Mouse (Mus musculus) liver, embryonic 16.5 days (tissue): ENCODE measurements around the gene Scyl3. TPM values are rescaled to one million over a fixed set of nuclear protein-coding genes. Genes with fewer than 3 reads are reported as not detected.

Experiments
- ATAC-seq: fragments of 200-750 bp; cut with Nextera tagmentation; 2 replicates; pipeline ENCODE4 v1.8.0; 2017; ENCODE audit warnings: low read depth, mild to moderate bottlenecking, moderate number of reproducible peaks, moderate library complexity
- H3K27ac ChIP-seq: fragments of 300-500 bp; sonication (generic); 2 replicates; pipeline ENCODE4 v1.5.1; 2014; ENCODE audit warnings: mild to moderate bottlenecking, low read length
- H3K27me3 ChIP-seq: fragments of 300-500 bp; sonication (generic); 2 replicates; pipeline ENCODE4 v1.6.1; 2014; ENCODE audit warnings: low read depth, low read length, mixed read lengths; ENCODE audit not compliant: control insufficient read depth, insufficient read depth
- H3K36me3 ChIP-seq: fragments of 300-500 bp; sonication (generic); 2 replicates; pipeline ENCODE4 v1.6.1; 2014; ENCODE audit warnings: mild to moderate bottlenecking; ENCODE audit not compliant: control insufficient read depth, insufficient read depth
- H3K4me1 ChIP-seq: fragments of 300-500 bp; sonication (generic); 2 replicates; pipeline ENCODE4 v1.6.1; 2014; ENCODE audit warnings: low read depth, low read length, mixed read lengths; ENCODE audit not compliant: control insufficient read depth
- H3K4me2 ChIP-seq: fragments of 300-500 bp; sonication (generic); 2 replicates; pipeline ENCODE4 v1.6.1; 2014; ENCODE audit warnings: low read depth, low read length, mixed read lengths
- H3K4me3 ChIP-seq: fragments of 300-500 bp; sonication (generic); 2 replicates; pipeline ENCODE4 v1.5.1; 2014; ENCODE audit warnings: low read depth, mild to moderate bottlenecking, low read length
- H3K9ac ChIP-seq: fragments of 300-500 bp; sonication (generic); 2 replicates; pipeline ENCODE4 v1.6.1; 2014; ENCODE audit warnings: low read depth, low read length
- H3K9me3 ChIP-seq: fragments of 300-500 bp; sonication (generic); replicated peaks from 2 replicates; pipeline ENCODE4 v1.6.1; 2016; ENCODE audit warnings: low read length; ENCODE audit not compliant: control insufficient read depth
- WGBS: fragments of 180-500 bp; shearing (Covaris S2); extraction: QIAGEN DNeasy Blood & Tissue Kit; methylation state at CpG from one replicate; pipeline ENCODE4 v1.1.7; 2014; ENCODE audit not compliant: insufficient replicate concordance; 5-methylcytosine and 5-hydroxymethylcytosine counted together
- polyA plus RNA-seq: library from polyadenylated mRNA; unstranded; fragments of >200 nt; fragmentation: Nextera tagmentation; extraction: Ambion mirVana; gene quantifications from 2 replicates; pipeline ENCODE4 v1.2.1, GENCODE M21; 2015

Gene Scyl3
- polyA plus RNA-seq, 1 experiment from 2014 or later, result 8.3 TPM

DNA sequence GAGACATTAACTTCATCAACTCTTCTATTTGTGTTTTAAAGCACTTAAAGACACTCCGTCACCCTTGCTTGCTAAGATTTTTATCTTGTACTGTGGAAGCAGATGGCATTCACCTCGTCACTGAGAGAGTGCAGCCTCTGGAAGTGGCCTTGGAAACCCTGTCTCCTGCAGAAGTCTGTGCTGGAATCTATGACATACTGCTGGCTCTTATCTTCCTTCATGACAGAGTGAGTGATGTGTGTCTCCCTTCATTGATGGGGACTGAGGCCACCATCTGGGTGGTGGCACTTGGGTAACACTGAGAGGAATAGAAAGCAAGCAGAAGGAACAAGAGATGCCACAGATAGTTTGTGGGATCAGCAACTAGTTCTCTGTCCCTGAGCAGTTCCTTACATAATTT lies 5.7 kb downstream of the Scyl3 start:
- ATAC-seq, result no peak
- H3K36me3 ChIP-seq, result peaks cover 29% of the 10 kb centered on the region

DNA sequence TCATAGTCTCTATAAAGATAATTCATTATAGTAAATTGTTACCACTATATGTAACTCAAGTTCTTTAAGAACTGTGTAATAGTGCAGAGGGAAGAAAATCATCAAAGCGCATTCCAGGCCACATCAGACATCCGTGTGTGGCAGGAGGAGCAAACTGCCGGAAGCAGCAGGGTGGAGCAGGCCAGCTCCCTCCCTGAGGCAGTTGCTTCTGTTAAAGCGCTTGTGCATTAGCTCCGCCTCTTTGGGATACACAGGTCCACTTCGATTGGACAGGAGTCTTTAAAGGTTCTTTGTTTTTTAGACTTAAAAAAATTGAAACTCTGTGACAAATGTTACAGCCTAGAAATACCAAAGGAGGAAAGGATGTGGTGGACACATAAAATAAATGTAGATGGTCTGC lies 13.2 kb downstream of the Scyl3 start:
- H3K36me3 ChIP-seq, result peaks cover 50% of the 10 kb centered on the region
- no peak overlapping the region for H3K27ac ChIP-seq
- H3K4me2 ChIP-seq, result no peak overlapping the region
- H3K27me3 ChIP-seq, result no peaks in the 10 kb centered on the region
- no peaks in the 10 kb centered on the region for H3K4me1 ChIP-seq
- ATAC-seq, result no peak
- no peak overlapping the region for H3K4me3 ChIP-seq
- 81% methylated on average over 6 of the region's 6 CpGs for WGBS
- H3K9ac ChIP-seq, result no peak overlapping the region
- no peaks in the 10 kb centered on the region for H3K9me3 ChIP-seq

More for the DNA sequence above, 5.7 kb downstream of the Scyl3 start:
- 75% methylated on average over 2 of the region's 2 CpGs for WGBS
- Histone ChIP-seq H3K4me1 (peaks cover 15% of the 10 kb centered on the region), H3K4me2 (no peak overlapping the region), H3K27ac (no peak overlapping the region), H3K9me3 (no peaks in the 10 kb centered on the region), H3K9ac (no peak overlapping the region), H3K27me3 (no peaks in the 10 kb centered on the region), H3K4me3 (no peak overlapping the region)

GRCm38 (mm10) chr1:163953396-163953795 lies 24.5 kb downstream of the Scyl3 start:
- no peaks in the 10 kb centered on the region for H3K9me3 ChIP-seq
- no peaks in the 10 kb centered on the region for H3K4me1 ChIP-seq
- 74% methylated on average over 2 of the region's 2 CpGs for WGBS
- no peak overlapping the region for H3K9ac ChIP-seq
- H3K27ac ChIP-seq, result no peak overlapping the region
- no peaks in the 10 kb centered on the region for H3K27me3 ChIP-seq
- no peak overlapping the region for H3K4me3 ChIP-seq
- peaks cover 39% of the 10 kb centered on the region for H3K36me3 ChIP-seq
- H3K4me2 ChIP-seq, result no peak overlapping the region
- ATAC-seq, result no peak

DNA sequence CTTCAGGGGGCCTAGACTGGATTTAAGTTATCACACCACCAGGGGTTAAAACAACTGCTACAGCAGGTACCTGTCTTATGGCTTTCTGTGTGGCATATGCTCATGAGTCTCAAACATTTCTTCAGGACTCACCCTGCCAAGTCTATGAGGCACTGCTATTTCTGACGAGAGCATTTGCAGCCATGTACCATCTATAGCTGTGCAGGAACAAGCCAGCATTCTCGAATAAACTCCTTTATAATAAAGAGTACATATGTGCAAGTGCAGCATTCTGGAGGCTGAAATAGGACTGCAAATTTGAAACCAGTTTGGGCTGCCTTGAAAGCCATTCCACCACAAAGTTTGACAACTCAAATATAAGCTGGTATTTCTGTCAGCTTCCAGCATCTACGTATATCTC lies 29.1 kb downstream of the Scyl3 start:
- Histone ChIP-seq H3K27me3 (no peaks in the 10 kb centered on the region), H3K27ac (no peak overlapping the region), H3K4me1 (no peaks in the 10 kb centered on the region), H3K9me3 (no peaks in the 10 kb centered on the region), H3K36me3 (peaks cover 14% of the 10 kb centered on the region), H3K9ac (no peak overlapping the region), H3K4me3 (no peak overlapping the region), H3K4me2 (no peak overlapping the region)
- ATAC-seq, result no peak
- 72% methylated on average over 3 of the region's 3 CpGs for WGBS

DNA sequence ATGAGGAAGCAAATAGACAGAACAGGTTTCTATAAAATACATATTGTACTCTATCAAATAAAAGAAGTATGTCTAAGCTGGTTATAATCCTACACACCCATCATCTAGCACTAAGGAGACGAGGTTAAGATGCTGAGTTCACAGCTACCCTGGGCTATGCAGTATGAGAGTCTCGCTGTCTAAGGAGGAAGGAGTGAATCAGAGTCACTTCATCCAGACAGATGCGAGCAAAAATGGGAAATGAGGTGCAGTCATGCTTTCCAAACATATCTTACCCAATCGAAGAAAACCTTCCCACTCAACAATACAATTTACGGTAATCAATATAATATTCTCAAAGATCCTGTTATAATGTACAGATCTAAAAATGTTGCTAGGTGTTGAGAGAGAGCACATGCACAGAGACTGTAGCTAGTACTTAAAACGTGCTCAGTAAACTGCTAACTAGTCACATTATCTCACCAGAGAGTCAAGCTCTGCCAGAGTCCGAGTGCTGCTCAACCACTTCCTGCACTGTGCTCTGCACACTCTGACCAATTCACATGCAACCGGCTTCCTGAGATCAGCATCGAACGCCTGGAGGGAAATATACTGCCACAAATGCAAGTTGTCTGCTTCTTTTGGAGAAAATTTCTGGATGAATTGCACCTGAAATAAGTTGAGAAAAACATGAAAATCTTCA lies 35.2 kb downstream of the Scyl3 start:
- no peak for ATAC-seq
- Histone ChIP-seq H3K4me2 (no peak overlapping the region), H3K4me1 (no peaks in the 10 kb centered on the region), H3K27ac (no peak overlapping the region), H3K4me3 (no peak overlapping the region), H3K9me3 (no peaks in the 10 kb centered on the region), H3K9ac (no peak overlapping the region), H3K27me3 (no peaks in the 10 kb centered on the region), H3K36me3 (peaks cover 10% of the 10 kb centered on the region)
- 48% methylated on average over 10 of the region's 10 CpGs for WGBS

GRCm38 (mm10) chr1:163974471-163974870 lies 45.6 kb downstream of the Scyl3 start:
- WGBS, result 82% methylated on average over 1 of the region's 1 CpGs
- no peak overlapping the region for H3K9ac ChIP-seq

GRCm38 (mm10) chr1:163975088-163975487 lies 46.2 kb downstream of the Scyl3 start:
- H3K27ac ChIP-seq, result no peak overlapping the region
- H3K4me1 ChIP-seq, result no peaks in the 10 kb centered on the region
- H3K4me2 ChIP-seq, result no peak overlapping the region
- no peak overlapping the region for H3K9ac ChIP-seq
- peaks cover 3% of the 10 kb centered on the region for H3K36me3 ChIP-seq
- no peak for ATAC-seq
- no peaks in the 10 kb centered on the region for H3K9me3 ChIP-seq
- 74% methylated on average over 2 of the region's 2 CpGs for WGBS
- H3K27me3 ChIP-seq, result no peaks in the 10 kb centered on the region
- no peak overlapping the region for H3K4me3 ChIP-seq

More at GRCm38 (mm10) chr1:163974471-163974870, 45.6 kb downstream of the Scyl3 start:
- H3K4me2 ChIP-seq, result no peak overlapping the region
- H3K9me3 ChIP-seq, result no peaks in the 10 kb centered on the region
- H3K27ac ChIP-seq, result no peak overlapping the region
- H3K27me3 ChIP-seq, result no peaks in the 10 kb centered on the region
- peaks cover 3% of the 10 kb centered on the region for H3K36me3 ChIP-seq
- no peak for ATAC-seq
- H3K4me3 ChIP-seq, result no peak overlapping the region
- H3K4me1 ChIP-seq, result no peaks in the 10 kb centered on the region

- ATAC-seq, result no peak
- no peak overlapping the region for H3K9ac ChIP-seq
- H3K27me3 ChIP-seq, result no peaks in the 10 kb centered on the region
- H3K4me2 ChIP-seq, result no peak overlapping the region
- WGBS, result 71% methylated on average over 1 of the region's 1 CpGs
- H3K4me1 ChIP-seq, result no peaks in the 10 kb centered on the region
- H3K36me3 ChIP-seq, result peaks cover 5% of the 10 kb centered on the region; the same call in 1 of the 2 replicates
- H3K27ac ChIP-seq, result no peak overlapping the region
- H3K9me3 ChIP-seq, result no peaks in the 10 kb centered on the region
- no peak overlapping the region for H3K4me3 ChIP-seq
Measured at GRCm38 (mm10) chr1:163976515-163976914, 47.6 kb downstream of the Scyl3 start.

DNA sequence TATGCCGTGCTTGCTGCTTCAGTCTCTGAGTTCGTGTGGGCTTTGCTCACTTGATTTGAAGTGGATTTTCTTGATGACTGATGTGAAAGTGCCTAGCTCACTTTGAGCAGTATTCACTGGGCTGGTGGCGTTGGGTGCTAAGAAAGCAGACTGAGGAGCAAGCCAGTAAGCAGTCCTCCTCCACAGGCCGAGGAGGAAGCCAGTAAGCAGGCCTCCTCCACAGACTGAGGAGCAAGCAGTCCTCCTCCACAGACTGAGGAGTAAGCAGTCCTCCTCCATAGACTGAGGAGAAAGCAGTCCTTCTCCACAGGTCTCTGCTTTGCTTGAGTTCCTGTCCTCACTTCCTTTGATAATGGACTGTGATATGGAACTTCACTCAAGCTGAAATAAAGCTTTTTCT lies 63.5 kb downstream of the Scyl3 start:
- Histone ChIP-seq H3K4me2 (no peak overlapping the region), H3K27ac (no peak overlapping the region), H3K4me1 (peaks cover 10% of the 10 kb centered on the region), H3K4me3 (no peak overlapping the region), H3K36me3 (no peaks in the 10 kb centered on the region), H3K27me3 (no peaks in the 10 kb centered on the region), H3K9me3 (no peaks in the 10 kb centered on the region), H3K9ac (no peak overlapping the region)
- WGBS, result 75% methylated on average over 4 of the region's 4 CpGs
- ATAC-seq, result no peak
